Mouse (Mus musculus): ENCODE measurements around the gene Fgr.
A peak's percentile ranks its signal among the peaks of the same experiment; 100 is the strongest.

The Fgr gene

GRCm38 (mm10) chr4:133024969-133025685 lies 51.2 kb downstream of the Fgr start:
- no peak for DNase-seq (ENCODE audit: low read depth, low spot score)
- Histone ChIP-seq H3K27me3 (ENCODE audit: control insufficient read depth, insufficient read depth, low read length, poor library complexity, severe bottlenecking) (no peaks in the 10 kb centered on the region), H3K36me3 (ENCODE audit: control insufficient read depth, insufficient read depth, low read length, poor library complexity, severe bottlenecking) (peaks cover 5% of the 10 kb centered on the region; the same call in 1 of the 2 replicates)

- Histone ChIP-seq H3K36me3 (ENCODE audit: control insufficient read depth, insufficient read depth, low read length, poor library complexity, severe bottlenecking) (peaks cover 5% of the 10 kb centered on the region), H3K27me3 (ENCODE audit: control insufficient read depth, insufficient read depth, low read length, poor library complexity, severe bottlenecking) (no peaks in the 10 kb centered on the region)
- no peak for DNase-seq (ENCODE audit: low read depth, low spot score)
Measured at GRCm38 (mm10) chr4:133026272-133026671, 52.4 kb downstream of the Fgr start.

GRCm38 (mm10) chr4:133026826-133027375 lies 53.0 kb downstream of the Fgr start:
- Histone ChIP-seq H3K36me3 (ENCODE audit: control insufficient read depth, insufficient read depth, low read length, poor library complexity, severe bottlenecking) (peaks cover 5% of the 10 kb centered on the region), H3K27me3 (ENCODE audit: control insufficient read depth, insufficient read depth, low read length, poor library complexity, severe bottlenecking) (no peaks in the 10 kb centered on the region)
- DNase-seq (ENCODE audit: low read depth, low spot score): no peak

- no peaks in the 10 kb centered on the region for H3K27me3 ChIP-seq (ENCODE audit: control insufficient read depth, insufficient read depth, low read length, poor library complexity, severe bottlenecking)
- peaks cover 5% of the 10 kb centered on the region for H3K36me3 ChIP-seq (ENCODE audit: control insufficient read depth, insufficient read depth, low read length, poor library complexity, severe bottlenecking)
- no peak for DNase-seq (ENCODE audit: low read depth, low spot score)
Measured at GRCm38 (mm10) chr4:133027721-133028120, 53.8 kb downstream of the Fgr start.

- no peaks in the 10 kb centered on the region for H3K27me3 ChIP-seq (ENCODE audit: control insufficient read depth, insufficient read depth, low read length, poor library complexity, severe bottlenecking)
- DNase-seq (ENCODE audit: low read depth, low spot score): no peak
- H3K36me3 ChIP-seq (ENCODE audit: control insufficient read depth, insufficient read depth, low read length, poor library complexity, severe bottlenecking): peaks cover 5% of the 10 kb centered on the region
Measured at GRCm38 (mm10) chr4:133028193-133028592, 54.3 kb downstream of the Fgr start.

- Histone ChIP-seq H3K27me3 (ENCODE audit: control insufficient read depth, insufficient read depth, low read length, poor library complexity, severe bottlenecking) (no peaks in the 10 kb centered on the region), H3K36me3 (ENCODE audit: control insufficient read depth, insufficient read depth, low read length, poor library complexity, severe bottlenecking) (peaks cover 5% of the 10 kb centered on the region)
- no peak for DNase-seq (ENCODE audit: low read depth, low spot score)
Measured at GRCm38 (mm10) chr4:133028875-133029274, 55.0 kb downstream of the Fgr start.

- Histone ChIP-seq H3K36me3 (ENCODE audit: control insufficient read depth, insufficient read depth, low read length, poor library complexity, severe bottlenecking) (no peaks in the 10 kb centered on the region; the same call in none of the 2 replicates), H3K27me3 (ENCODE audit: control insufficient read depth, insufficient read depth, low read length, poor library complexity, severe bottlenecking) (no peaks in the 10 kb centered on the region)
- no peak for DNase-seq (ENCODE audit: low read depth, low spot score)
Measured at GRCm38 (mm10) chr4:133032410-133033095, 58.7 kb downstream of the Fgr start.

- Histone ChIP-seq H3K36me3 (ENCODE audit: control insufficient read depth, insufficient read depth, low read length, poor library complexity, severe bottlenecking) (no peaks in the 10 kb centered on the region; the same call in none of the 2 replicates), H3K27me3 (ENCODE audit: control insufficient read depth, insufficient read depth, low read length, poor library complexity, severe bottlenecking) (no peaks in the 10 kb centered on the region)
- DNase-seq (ENCODE audit: low read depth, low spot score): no peak
Measured at GRCm38 (mm10) chr4:133034478-133034877, 60.6 kb downstream of the Fgr start.

GRCm38 (mm10) chr4:133035446-133035845 lies 61.6 kb downstream of the Fgr start:
- H3K27me3 ChIP-seq (ENCODE audit: control insufficient read depth, insufficient read depth, low read length, poor library complexity, severe bottlenecking): no peaks in the 10 kb centered on the region

GRCm38 (mm10) chr4:133035946-133036345 lies 62.1 kb downstream of the Fgr start:
- Histone ChIP-seq H3K27me3 (ENCODE audit: control insufficient read depth, insufficient read depth, low read length, poor library complexity, severe bottlenecking) (no peaks in the 10 kb centered on the region), H3K36me3 (ENCODE audit: control insufficient read depth, insufficient read depth, low read length, poor library complexity, severe bottlenecking) (no peaks in the 10 kb centered on the region; the same call in none of the 2 replicates)
- DNase-seq (ENCODE audit: low read depth, low spot score): no peak

More at GRCm38 (mm10) chr4:133035446-133035845, 61.6 kb downstream of the Fgr start:
- no peak for DNase-seq (ENCODE audit: low read depth, low spot score)
- no peaks in the 10 kb centered on the region; the same call in none of the 2 replicates for H3K36me3 ChIP-seq (ENCODE audit: control insufficient read depth, insufficient read depth, low read length, poor library complexity, severe bottlenecking)

GRCm38 (mm10) chr4:133037293-133037692 lies 63.4 kb downstream of the Fgr start:
- H3K36me3 ChIP-seq (ENCODE audit: control insufficient read depth, insufficient read depth, low read length, poor library complexity, severe bottlenecking): no peaks in the 10 kb centered on the region; the same call in 1 of the 2 replicates
- no peaks in the 10 kb centered on the region for H3K27me3 ChIP-seq (ENCODE audit: control insufficient read depth, insufficient read depth, low read length, poor library complexity, severe bottlenecking)
- no peak for DNase-seq (ENCODE audit: low read depth, low spot score)

GRCm38 (mm10) chr4:133037798-133038197 lies 63.9 kb downstream of the Fgr start:
- no peaks in the 10 kb centered on the region; the same call in 1 of the 2 replicates for H3K36me3 ChIP-seq (ENCODE audit: control insufficient read depth, insufficient read depth, low read length, poor library complexity, severe bottlenecking)
- DNase-seq (ENCODE audit: low read depth, low spot score): no peak
- H3K27me3 ChIP-seq (ENCODE audit: control insufficient read depth, insufficient read depth, low read length, poor library complexity, severe bottlenecking): no peaks in the 10 kb centered on the region

GRCm38 (mm10) chr4:133038521-133039115 lies 64.7 kb downstream of the Fgr start:
- DNase-seq (ENCODE audit: low read depth, low spot score): peak; percentile 41
- Histone ChIP-seq H3K27me3 (ENCODE audit: control insufficient read depth, insufficient read depth, low read length, poor library complexity, severe bottlenecking) (no peaks in the 10 kb centered on the region), H3K36me3 (ENCODE audit: control insufficient read depth, insufficient read depth, low read length, poor library complexity, severe bottlenecking) (no peaks in the 10 kb centered on the region; the same call in 1 of the 2 replicates)

GRCm38 (mm10) chr4:133039116-133039819 lies 65.4 kb downstream of the Fgr start:
- Histone ChIP-seq H3K27me3 (ENCODE audit: control insufficient read depth, insufficient read depth, low read length, poor library complexity, severe bottlenecking) (no peaks in the 10 kb centered on the region), H3K36me3 (ENCODE audit: control insufficient read depth, insufficient read depth, low read length, poor library complexity, severe bottlenecking) (no peaks in the 10 kb centered on the region; the same call in 1 of the 2 replicates)
- DNase-seq (ENCODE audit: low read depth, low spot score): peak; percentile 16

Measured in splenic B cell, adult 2 months (primary cell).